Mouse (Mus musculus) G1E (cell line): Measurements from ENCODE around the gene 1700030J22Rik.

Experiments used
- CTCF ChIP-seq: IDR thresholded peaks from 2 replicates; pipeline ENCODE4 v1.5.1; 2012; ENCODE audit warnings: low read depth, low read length, inconsistent platforms, mixed read lengths
- GATA2 ChIP-seq: IDR thresholded peaks from 2 replicates; pipeline ENCODE4 v1.6.1; 2012; ENCODE audit warnings: low read depth, low read length, inconsistent platforms, borderline replicate concordance
- TAL1 ChIP-seq: conservative IDR thresholded peaks from 2 replicates; pipeline ENCODE4 v1.6.1; 2012; ENCODE audit warnings: low read depth, low read length, inconsistent platforms, mixed read lengths

GRCm38 (mm10) chr8:117017006-117017405, 38.2 kb upstream of the 1700030J22Rik start:
- no peak for TF ChIP-seq CTCF
- no peak for TF ChIP-seq GATA2
- no peak for TF ChIP-seq TAL1
